Mouse (Mus musculus) kidney, postnatal 25 days (tissue): ENCODE results near the gene Lamtor3.
A peak's percentile ranks its signal among the peaks of the same experiment; 100 is the strongest.
"Not testable (repeated sequence)": the region's sequence is repeated elsewhere in the genome, so short reads cannot be mapped to it uniquely, and the experiment has no call there.

Source experiments
- DNase-seq, 2 experiments: peaks; one replicate each; pipeline ENCODE4 v3.0.0; 2021; ENCODE audit warnings: mixed read lengths in 2 of 2

Lamtor3 gene

GRCm38 (mm10) chr3:137963508-137963907 lies 45.2 kb downstream of the Lamtor3 start:
- DNase-seq: no peak

DNA sequence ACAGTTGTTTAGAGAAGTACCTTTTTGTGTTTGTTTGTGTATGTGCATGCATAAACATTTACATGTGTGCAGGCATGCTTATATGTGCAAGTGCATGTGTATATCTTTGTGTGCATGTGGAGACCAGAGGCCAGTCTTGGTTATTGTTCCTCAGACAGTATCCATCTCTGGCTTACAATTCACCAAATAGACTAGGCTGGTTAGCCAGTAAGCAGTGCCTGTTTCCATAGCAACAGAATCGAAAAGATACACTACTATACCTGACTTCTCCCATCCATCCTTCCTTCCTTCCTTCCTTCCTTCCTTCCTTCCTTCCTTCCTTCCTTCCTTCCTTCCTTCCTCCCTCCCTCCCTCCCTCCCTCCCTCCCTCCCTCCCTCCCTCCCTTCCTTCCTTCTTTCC lies 45.7 kb downstream of the Lamtor3 start:
- DNase-seq: not testable (repeated sequence)

DNA sequence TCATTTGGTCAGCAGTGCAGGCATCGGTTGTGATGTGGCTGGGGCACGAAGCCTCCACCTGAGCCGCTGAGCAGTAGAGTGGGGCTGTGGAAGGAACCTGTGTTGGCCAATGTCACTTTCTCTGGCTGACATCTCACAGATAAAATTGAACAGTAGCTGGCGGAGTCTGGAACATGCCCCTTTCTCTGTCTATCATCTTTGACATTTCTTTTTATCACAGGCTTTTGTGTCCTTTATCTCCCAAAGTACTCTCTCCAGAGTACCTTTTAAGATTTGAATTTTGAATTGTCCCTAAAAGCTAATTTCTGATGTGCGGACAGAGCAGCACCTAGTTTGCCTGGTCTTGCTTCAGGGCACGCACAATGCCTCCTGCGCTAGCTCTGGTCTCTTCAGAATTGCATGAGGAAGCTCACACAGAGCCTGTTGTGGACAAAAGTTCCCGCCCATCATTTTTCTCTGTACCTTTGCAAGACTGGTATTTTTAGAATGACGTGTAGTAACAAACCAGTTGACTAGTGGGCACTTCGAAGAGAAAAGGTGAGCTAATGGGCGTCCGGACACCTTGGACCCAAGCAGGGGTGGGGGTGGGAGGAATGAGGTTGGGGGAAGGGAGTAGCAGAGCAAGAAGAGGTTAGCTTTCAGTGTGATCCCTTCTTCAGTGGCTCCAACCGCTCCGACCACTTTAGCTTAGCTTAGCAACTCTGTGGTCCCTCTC lies 50.0 kb downstream of the Lamtor3 start:
- DNase-seq: no peak

- peak in 1 of 2 experiments; percentile 7 for DNase-seq
These were observed 50.6 kb downstream of the Lamtor3 start for GRCm38 (mm10) chr3:137968820-137969486.

- peak; percentile 13 to 44 for DNase-seq
These were observed 51.6 kb downstream of the Lamtor3 start for GRCm38 (mm10) chr3:137969951-137970350.

DNA sequence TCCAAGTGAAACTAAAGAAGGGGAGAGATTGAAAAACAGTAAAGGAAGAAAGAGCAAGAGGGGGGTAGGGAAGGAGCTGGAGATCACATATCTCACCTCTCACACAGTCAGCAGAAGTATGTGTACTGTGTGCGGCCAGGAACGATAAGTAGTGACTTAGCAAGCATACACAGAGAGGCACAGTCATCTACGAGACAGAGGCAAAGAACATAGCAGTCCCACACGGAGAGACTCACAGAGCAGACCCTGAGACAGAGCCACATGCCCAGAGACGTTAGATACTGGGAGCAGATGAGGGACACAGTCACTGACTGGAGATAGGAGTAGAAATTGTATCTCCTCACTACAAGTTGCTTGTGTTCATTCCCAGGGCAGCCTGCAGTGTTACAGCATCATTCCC lies 53.9 kb downstream of the Lamtor3 start:
- no peak for DNase-seq

- no peak for DNase-seq
These were observed 54.7 kb downstream of the Lamtor3 start for GRCm38 (mm10) chr3:137972989-137973388.

DNA sequence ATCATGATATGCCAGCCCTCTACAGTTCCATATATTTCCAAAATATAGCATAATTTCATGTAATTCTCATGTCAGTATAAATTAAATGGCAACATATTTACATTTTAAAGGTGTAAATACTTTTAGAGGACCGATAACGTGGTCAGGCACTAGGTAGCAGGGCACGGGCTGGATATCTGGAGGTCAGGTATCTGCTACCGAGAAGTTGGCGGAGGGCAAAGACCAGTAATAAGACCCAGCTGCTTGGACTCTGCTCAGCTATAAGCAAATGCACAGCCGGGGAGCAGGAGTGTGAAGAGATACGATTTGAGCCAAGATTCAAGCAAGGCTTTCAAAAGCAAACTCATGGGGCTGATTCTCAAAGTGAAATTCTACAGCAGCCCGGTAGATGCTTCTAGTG lies 56.0 kb downstream of the Lamtor3 start:
- no peak for DNase-seq

DNA sequence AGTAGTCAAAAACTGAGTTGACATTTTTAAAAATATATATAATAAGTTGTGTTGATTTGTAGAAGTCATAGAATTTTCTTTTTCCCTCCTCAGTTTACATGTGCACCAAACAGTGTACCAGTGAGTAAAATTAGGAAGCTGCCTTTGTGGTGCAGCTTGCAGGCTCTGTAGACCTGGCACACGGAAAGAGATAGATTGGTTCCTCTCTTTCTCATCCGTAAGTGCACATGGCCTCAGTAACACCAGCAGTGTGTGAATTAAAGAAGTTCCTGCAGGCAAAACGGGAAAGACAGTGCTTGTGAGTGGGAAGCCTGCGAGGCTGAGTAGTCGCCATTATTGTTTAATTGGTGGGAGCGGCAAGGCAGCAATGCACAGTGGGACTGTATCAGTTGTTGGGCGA lies 57.1 kb downstream of the Lamtor3 start:
- no peak for DNase-seq

DNA sequence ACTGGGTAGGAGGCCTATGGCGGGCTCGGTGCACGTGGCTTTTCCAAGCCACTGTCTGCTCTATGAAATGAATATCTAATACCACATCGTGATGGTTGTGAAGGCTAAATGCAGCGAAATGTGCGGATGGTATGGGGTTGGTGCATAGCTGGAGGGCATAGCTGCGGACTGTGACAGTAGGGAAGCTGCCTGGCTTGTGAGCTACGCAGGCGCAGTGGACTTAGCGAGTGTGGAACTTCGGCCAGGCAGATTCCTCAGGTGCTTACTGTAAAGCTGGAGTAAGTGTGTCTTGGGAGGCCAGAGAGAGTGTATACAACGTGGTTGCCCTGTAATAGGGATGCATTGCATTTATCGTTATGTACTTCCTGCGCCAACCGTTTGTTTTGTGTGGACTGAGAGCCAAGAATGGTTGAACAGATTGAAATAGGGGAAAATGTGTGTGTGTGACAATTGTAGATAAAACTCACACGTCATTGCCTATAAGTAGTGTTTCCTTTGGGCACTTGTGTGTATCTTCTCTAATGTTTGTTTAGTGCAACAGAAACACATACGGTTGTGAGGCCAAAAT lies 57.6 kb downstream of the Lamtor3 start:
- no peak for DNase-seq

GRCm38 (mm10) chr3:137976943-137977628 lies 58.8 kb downstream of the Lamtor3 start:
- no peak for DNase-seq

GRCm38 (mm10) chr3:137977629-137978041 lies 59.3 kb downstream of the Lamtor3 start:
- no peak for DNase-seq

DNA sequence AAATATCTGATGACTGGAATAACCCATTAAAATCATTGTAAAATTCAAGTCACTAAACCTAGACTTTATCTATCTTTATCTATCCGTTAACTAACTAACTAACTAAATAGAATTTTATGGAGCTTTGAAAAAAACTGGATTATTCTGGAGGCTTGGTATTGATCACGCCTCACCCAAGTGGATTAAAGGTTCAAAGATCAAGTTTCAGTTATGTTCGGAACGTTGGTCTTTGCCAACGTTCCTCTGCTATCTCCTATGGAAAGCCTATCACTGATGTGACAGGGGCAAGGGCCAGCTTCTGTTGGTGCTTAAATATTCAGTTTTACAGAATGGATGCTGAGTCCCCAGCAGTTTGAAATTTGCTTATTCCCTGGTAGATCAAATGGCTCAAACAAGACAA lies 59.9 kb downstream of the Lamtor3 start:
- DNase-seq: no peak
